Mouse (Mus musculus): ENCODE data around the gene Sgms1.
"Not testable (repeated sequence)": the region's sequence is repeated elsewhere in the genome, so short reads cannot be mapped to it uniquely, and the experiment has no call there.

DNA sequence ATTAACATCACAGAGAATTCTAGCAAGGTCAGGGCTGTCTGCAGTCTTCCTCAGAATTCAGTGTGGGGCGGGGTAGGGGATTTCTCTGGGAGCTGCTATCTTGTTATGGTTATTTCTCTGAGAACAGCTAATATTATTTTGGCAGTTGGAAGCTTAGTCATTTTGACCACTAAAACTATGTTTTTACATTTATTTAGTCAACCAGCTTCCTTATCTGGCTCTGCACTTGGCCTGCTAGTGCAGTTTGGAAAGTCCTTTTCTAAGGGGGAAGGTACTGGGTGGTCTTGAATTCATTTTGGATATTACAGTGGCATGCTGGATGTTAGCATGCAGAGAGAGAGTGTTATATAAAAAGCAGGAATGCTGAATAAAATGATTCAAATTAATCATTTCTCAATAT lies 72.2 kb downstream of the Sgms1 start:
- TF ChIP-seq CTCF (IDR thresholded peaks at IDR 0.05; ENCODE audit: borderline replicate concordance, insufficient read depth, low read length); POLR2A (IDR thresholded peaks at IDR 0.05; ENCODE audit: low read depth, low read length): not testable (repeated sequence)

All from embryonic fibroblast, embryonic 13.5 days (primary cell).